17 mouse cellular contexts compared by ENCODE assay signal in the genomic region with DNA sequence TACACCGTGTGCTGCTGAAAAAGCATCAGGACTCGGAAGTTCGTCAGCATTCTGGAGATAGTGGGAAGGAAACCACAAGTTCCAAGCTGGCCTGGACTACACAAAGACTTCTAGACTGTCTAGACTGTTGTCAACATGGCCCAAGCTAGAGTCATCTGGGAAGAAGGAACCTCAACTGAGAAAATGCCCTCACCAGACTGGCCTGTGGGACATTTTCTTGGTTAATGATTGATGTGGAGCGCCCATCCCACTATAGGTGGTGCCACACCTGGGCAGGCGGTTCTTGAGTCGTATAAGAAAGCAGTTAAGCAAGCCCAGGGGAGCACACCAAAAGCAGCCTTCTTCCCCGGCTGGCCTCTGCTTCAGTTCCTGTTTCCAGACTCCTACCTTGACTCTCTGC. TPM values are rescaled to one million over a fixed set of nuclear protein-coding genes. Genes with fewer than 3 reads are reported as not detected.
"Had no signal": no experiment of that assay in that cellular context is flagged by ENCODE, and none has a peak within 500 bp of the region (broad histone marks: within the 10 kb centered on the region; RNA-seq: fewer than 3 reads in every experiment).

No protein-coding gene starts in this region.

- H3K9ac ChIP-seq: hindbrain, embryonic 13.5 days; liver, embryonic 15.5 days; midbrain, embryonic 13.5 days had no signal

- H3K9me3 ChIP-seq: hindbrain, embryonic 13.5 days; limb, embryonic 10.5 days; liver, embryonic 15.5 days had no signal

- ATAC-seq: hindbrain, postnatal 0 days; lung, postnatal 0 days; midbrain, embryonic 13.5 days had no signal

- DNase-seq: kidney, adult 11 months; lung, adult 2 months; lung, postnatal 36 days; right cerebral cortex, postnatal 4 days; thymus, adult 2 months; thymus, postnatal 25 days had no signal

- H3K4me2 ChIP-seq: hindbrain, embryonic 13.5 days; liver, embryonic 11.5 days; liver, embryonic 15.5 days; midbrain, embryonic 13.5 days; neural tube, embryonic 12.5 days had no signal

- H3K4me1 ChIP-seq: hindbrain, embryonic 13.5 days; limb, embryonic 10.5 days; midbrain, embryonic 13.5 days; neural tube, embryonic 12.5 days had no signal

- H3K27ac ChIP-seq: hindbrain, embryonic 13.5 days; hindbrain, postnatal 0 days; limb, embryonic 10.5 days; liver, embryonic 15.5 days; midbrain, embryonic 13.5 days; neural tube, embryonic 12.5 days had no signal

- H3K4me3 ChIP-seq: hindbrain, embryonic 13.5 days; limb, embryonic 10.5 days; liver, embryonic 15.5 days; midbrain, embryonic 13.5 days; myocyte; neural tube, embryonic 12.5 days had no signal

- H3K27me3 ChIP-seq: hindbrain, embryonic 13.5 days; liver, embryonic 15.5 days; midbrain, embryonic 13.5 days; neural tube, embryonic 12.5 days had no signal

RNA-seq across cellular contexts. Expression of gene Gm10570, which starts 44.1 kb away (rescaled TPM):
- total RNA-seq: megakaryocyte progenitor cell, adult 5-6 weeks; neutrophil, adult 5-6 weeks had no signal
- polyA plus RNA-seq: limb, embryonic 10.5 days; liver, embryonic 11.5 days; liver, embryonic 15.5 days; lung, adult 2 months; neural tube, embryonic 12.5 days; thymus, adult 2 months had no signal

RNA-seq across cellular contexts. Expression of gene Fabp3, which starts 44.2 kb away (rescaled TPM):
- total RNA-seq: megakaryocyte progenitor cell, adult 5-6 weeks; neutrophil, adult 5-6 weeks had no signal
